Mouse (Mus musculus) cortical plate, adult 2 months (tissue): Measurements from ENCODE around the gene Apoc2.

Experiments
- CTCF ChIP-seq: fragments of 200-500 bp; IDR thresholded peaks from 2 replicates; pipeline ENCODE4 v1.5.1; 2011; ENCODE audit warnings: mild to moderate bottlenecking, control low read depth, low read length; ENCODE audit not compliant: insufficient read depth; ENCODE audit errors: extremely low read depth
- POLR2A ChIP-seq: fragments of 200-500 bp; IDR thresholded peaks from 2 replicates; pipeline ENCODE4 v1.6.1; 2011; ENCODE audit warnings: mild to moderate bottlenecking, low read length, control low read depth; ENCODE audit not compliant: insufficient read depth; ENCODE audit errors: extremely low read depth

GRCm38 (mm10) chr7:19698907-19699826, 21.4 kb upstream of the Apoc2 start, which contains the start of gene Apoe:
- TF ChIP-seq POLR2A (peak; percentile 83), CTCF (no peak)
